Mouse (Mus musculus) urinary bladder, adult 2 months (tissue): ENCODE results near the gene BC030867. TPM values are rescaled to one million over a fixed set of nuclear protein-coding genes. Genes with fewer than 3 reads are reported as not detected.

Experiments used
- DNase-seq: peaks from one replicate; pipeline ENCODE4 v3.0.0; 2022; ENCODE audit warnings: low spot score
- polyA plus RNA-seq: library from polyadenylated mRNA; depleted of rRNA; stranded (reverse); fragments of >200 nt; gene quantifications from 2 replicates; pipeline ENCODE4 v1.2.3, GENCODE M21; 2012; rRNA removed

The BC030867 gene
- polyA plus RNA-seq = 0.41 TPM in 2 replicates

- DNase-seq = peak; percentile 73
Measured at GRCm38 (mm10) chr11:102248630-102249230, at the start of gene BC030867. TSS of gene BC030867 (plus strand) at chr11:102248882.

- no peak for DNase-seq
Measured at GRCm38 (mm10) chr11:102199856-102200255, 48.8 kb upstream of the BC030867 start.

- DNase-seq = no peak
Measured at GRCm38 (mm10) chr11:102201408-102201821, 47.3 kb upstream of the BC030867 start.

- no peak for DNase-seq
Measured at GRCm38 (mm10) chr11:102206481-102206880, 42.2 kb upstream of the BC030867 start.

GRCm38 (mm10) chr11:102207825-102208777 lies 40.6 kb upstream of the BC030867 start:
- DNase-seq = no peak

- no peak for DNase-seq
Measured at GRCm38 (mm10) chr11:102208846-102209245, 39.8 kb upstream of the BC030867 start.

- no peak for DNase-seq
Measured at GRCm38 (mm10) chr11:102209742-102210141, 38.9 kb upstream of the BC030867 start.

- DNase-seq = no peak
Measured at GRCm38 (mm10) chr11:102210185-102210584, 38.5 kb upstream of the BC030867 start.

GRCm38 (mm10) chr11:102211011-102211410 lies 37.7 kb upstream of the BC030867 start:
- DNase-seq = no peak

GRCm38 (mm10) chr11:102211936-102212341 lies 36.7 kb upstream of the BC030867 start:
- no peak for DNase-seq

- no peak for DNase-seq
Measured at GRCm38 (mm10) chr11:102214430-102215156, 34.1 kb upstream of the BC030867 start.

GRCm38 (mm10) chr11:102215511-102215910 lies 33.2 kb upstream of the BC030867 start:
- no peak for DNase-seq

- DNase-seq = no peak
Measured at GRCm38 (mm10) chr11:102216056-102216885, 32.4 kb upstream of the BC030867 start.

GRCm38 (mm10) chr11:102216886-102217240 lies 31.8 kb upstream of the BC030867 start:
- peak; percentile 25 for DNase-seq

- peak; percentile 24 for DNase-seq
Measured at GRCm38 (mm10) chr11:102217396-102217795, 31.3 kb upstream of the BC030867 start.

GRCm38 (mm10) chr11:102217876-102218430 lies 30.7 kb upstream of the BC030867 start:
- DNase-seq = no peak

- DNase-seq = peak; percentile 91
Measured at GRCm38 (mm10) chr11:102218783-102219182, 29.9 kb upstream of the BC030867 start.

- DNase-seq = peak; percentile 26
Measured at GRCm38 (mm10) chr11:102219247-102219993, 29.3 kb upstream of the BC030867 start.

- DNase-seq = no peak
Measured at GRCm38 (mm10) chr11:102219994-102220346, 28.7 kb upstream of the BC030867 start.

GRCm38 (mm10) chr11:102220451-102220850 lies 28.2 kb upstream of the BC030867 start:
- DNase-seq = peak; percentile 29
